Mouse (Mus musculus): ENCODE results near the gene Ccdc171.

DNA sequence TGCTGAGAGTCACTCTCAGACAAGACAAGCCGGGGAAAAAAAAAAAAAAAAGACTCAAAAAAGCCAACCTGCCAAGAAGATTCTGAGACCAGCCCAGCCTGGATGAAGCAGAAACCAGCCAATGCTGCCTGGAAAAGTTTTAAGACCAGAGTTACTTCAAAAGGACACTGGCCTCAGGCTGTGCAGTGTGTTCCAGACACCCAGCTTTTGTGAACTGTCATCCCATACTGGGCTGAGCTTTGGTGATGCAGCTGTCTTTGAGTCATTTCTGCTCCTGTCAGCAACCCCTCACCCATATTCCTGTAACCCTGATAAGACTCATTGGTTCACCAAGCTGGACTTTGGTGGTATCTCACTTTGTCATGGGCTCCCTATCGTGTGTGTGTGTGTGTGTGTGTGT, 12.7 kb upstream of the Ccdc171 start:
- TF ChIP-seq CTCF (IDR thresholded peaks at IDR 0.05; ENCODE audit: borderline replicate concordance, control insufficient read depth, extremely low read depth, insufficient read depth, low read length, poor library complexity) (no peak), POLR2A (IDR thresholded peaks at IDR 0.05; ENCODE audit: control insufficient read depth, extremely low read depth, insufficient read depth, low read length, poor library complexity) (no peak)
